In the genomic region with DNA sequence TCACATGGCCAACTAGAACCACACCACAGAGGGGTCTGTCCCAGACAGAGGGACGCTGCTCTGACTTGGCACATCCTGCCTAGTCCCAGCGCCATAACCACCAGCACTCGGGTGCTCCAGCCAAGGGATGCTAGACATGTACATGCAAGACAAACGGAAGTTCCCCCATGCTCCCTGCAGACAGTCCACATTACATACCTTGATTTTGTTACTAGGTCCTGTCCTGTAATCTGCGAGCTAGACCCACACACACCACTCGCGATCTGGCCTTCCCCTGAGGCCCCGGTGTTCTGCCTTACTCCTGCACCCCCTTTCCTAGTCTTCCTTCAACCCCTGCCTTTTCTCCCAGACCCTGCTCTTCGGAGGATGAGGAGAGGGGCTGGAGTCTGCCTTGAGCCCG, we compare ENCODE assay signal across 7 mouse cellular contexts. TPM values are rescaled to one million over a fixed set of nuclear protein-coding genes. Genes with fewer than 3 reads are reported as not detected.
DNase-seq lines count a peak whose midpoint lies in the region; ATAC-seq and TF ChIP-seq lines count a peak whose summit lies in the region.

No protein-coding gene starts in this region.

- DNase-seq in lung, postnatal 0 days (ENCODE audit: low spot score) = no peak
- no peak for DNase-seq in lung, postnatal 25 days (ENCODE audit: low spot score)
- DNase-seq in right cerebral cortex, postnatal 10 days (ENCODE audit: low spot score in 2 of 2) = no peak
- DNase-seq in layer of hippocampus, adult 18-20 months (ENCODE audit: low spot score in 2 of 2) = no peak

- peak overlapping the region; percentile 77 for H3K27ac ChIP-seq in lung, postnatal 0 days (ENCODE audit: low read length)
- peak overlapping the region; percentile 77 for H3K27ac ChIP-seq in embryonic facial prominence, embryonic 12.5 days
- peak overlapping the region; percentile 82; the same call in 1 of the 2 replicates for H3K27ac ChIP-seq in limb, embryonic 12.5 days
- H3K27ac ChIP-seq in olfactory bulb, adult 2 months (ENCODE audit: insufficient read depth, low read depth, low read length) = no peak overlapping the region

- no peak for TF ChIP-seq POLR2A in olfactory bulb, adult 2 months (IDR thresholded peaks at IDR 0.05; ENCODE audit: insufficient read depth, low read depth, low read length)

- peaks cover 26% of the 10 kb centered on the region for H3K36me3 ChIP-seq in lung, postnatal 0 days (ENCODE audit: insufficient read depth, low read length)
- H3K36me3 ChIP-seq in embryonic facial prominence, embryonic 12.5 days = peaks cover 49% of the 10 kb centered on the region
- peaks cover 60% of the 10 kb centered on the region for H3K36me3 ChIP-seq in limb, embryonic 12.5 days

- no peak for TF ChIP-seq EP300 in lung, postnatal 0 days (IDR thresholded peaks at IDR 0.05)

- peaks cover 15% of the 10 kb centered on the region for H3K4me1 ChIP-seq in lung, postnatal 0 days (ENCODE audit: insufficient read depth, low read depth, low read length)
- H3K4me1 ChIP-seq in embryonic facial prominence, embryonic 12.5 days = peaks cover 38% of the 10 kb centered on the region
- peaks cover 34% of the 10 kb centered on the region for H3K4me1 ChIP-seq in limb, embryonic 12.5 days (replicated peaks)
- H3K4me1 ChIP-seq in olfactory bulb, adult 2 months (ENCODE audit: control insufficient read depth, insufficient read depth, low read length) = peaks cover 43% of the 10 kb centered on the region

- TF ChIP-seq CTCF in lung, postnatal 0 days (IDR thresholded peaks at IDR 0.05) = no peak
- TF ChIP-seq CTCF in olfactory bulb, adult 2 months (IDR thresholded peaks at IDR 0.05; ENCODE audit: insufficient read depth, low read depth, low read length) = no peak

- H3K9me3 ChIP-seq in lung, postnatal 0 days (ENCODE audit: low read length) = no peaks in the 10 kb centered on the region
- H3K9me3 ChIP-seq in embryonic facial prominence, embryonic 12.5 days = no peaks in the 10 kb centered on the region
- no peaks in the 10 kb centered on the region for H3K9me3 ChIP-seq in limb, embryonic 12.5 days

- H3K4me3 ChIP-seq in lung, postnatal 0 days (ENCODE audit: low read depth, low read length) = peak overlapping the region; percentile 63
- peak overlapping the region; percentile 56 for H3K4me3 ChIP-seq in embryonic facial prominence, embryonic 12.5 days
- H3K4me3 ChIP-seq in limb, embryonic 12.5 days (replicated peaks) = peak overlapping the region; percentile 65
- peak overlapping the region; percentile 55 for H3K4me3 ChIP-seq in olfactory bulb, adult 2 months (ENCODE audit: insufficient read depth, low read depth, low read length)

- H3K4me2 ChIP-seq in lung, postnatal 0 days (replicated peaks; ENCODE audit: low read depth, low read length) = peak overlapping the region; percentile 86
- H3K4me2 ChIP-seq in embryonic facial prominence, embryonic 12.5 days (replicated peaks) = peak overlapping the region; percentile 60
- H3K4me2 ChIP-seq in limb, embryonic 12.5 days = peak overlapping the region; percentile 84

- peak overlapping the region; percentile 41 for H3K9ac ChIP-seq in lung, postnatal 0 days (replicated peaks; ENCODE audit: low read depth)
- H3K9ac ChIP-seq in embryonic facial prominence, embryonic 12.5 days = peak overlapping the region; percentile 61
- peak overlapping the region; percentile 75 for H3K9ac ChIP-seq in limb, embryonic 12.5 days (replicated peaks)

- WGBS in lung, postnatal 0 days = 14% methylated on average over 10 of the region's 10 CpGs
- WGBS in embryonic facial prominence, embryonic 12.5 days = 32% methylated on average over 10 of the region's 10 CpGs
- 30% methylated on average over 10 of the region's 10 CpGs for WGBS in limb, embryonic 12.5 days
- WGBS in olfactory bulb, adult 2 months = 57% methylated on average over 10 of the region's 10 CpGs

- ATAC-seq in lung, postnatal 0 days = no peak
- no peak for ATAC-seq in embryonic facial prominence, embryonic 12.5 days (ENCODE audit: insufficient number of reproducible peaks, insufficient read depth, low FRiP score, low TSS enrichment)
- ATAC-seq in limb, embryonic 12.5 days (ENCODE audit: insufficient number of reproducible peaks, insufficient read depth, low FRiP score, low TSS enrichment, low read depth) = no peak

- no peaks in the 10 kb centered on the region for H3K27me3 ChIP-seq in lung, postnatal 0 days (replicated peaks; ENCODE audit: insufficient read depth, low read length)
- no peaks in the 10 kb centered on the region for H3K27me3 ChIP-seq in embryonic facial prominence, embryonic 12.5 days
- no peaks in the 10 kb centered on the region for H3K27me3 ChIP-seq in limb, embryonic 12.5 days

RNA-seq across cellular contexts. Expression of a gene that starts 0.6 kb away (rescaled TPM):
- polyA plus RNA-seq in lung, postnatal 0 days (2015; fragmentation: Nextera tagmentation; extraction: Ambion mirVana) = 31.8 and 33.1 TPM in 2 replicates
- 46.4 and 53.6 TPM in 2 replicates for polyA plus RNA-seq in embryonic facial prominence, embryonic 12.5 days (2016; fragmentation: Nextera tagmentation; extraction: Ambion mirVana)
- 41.3 and 47.0 TPM in 2 replicates for polyA plus RNA-seq in limb, embryonic 12.5 days (2016; fragmentation: Nextera tagmentation; extraction: Ambion mirVana)
- not detected in 2 replicates for polyA plus RNA-seq in olfactory bulb, adult 2 months (2012; ENCODE audit: insufficient read depth, insufficient read length, low replicate concordance, missing spikeins)
- total RNA-seq in layer of hippocampus, adult 18-20 months (2021) = 10 to 100 TPM; 17.4 to 20.6 TPM

RNA-seq across cellular contexts. Expression of a gene that starts 6.2 kb away (rescaled TPM):
- polyA plus RNA-seq in lung, postnatal 0 days (2015; fragmentation: Nextera tagmentation; extraction: Ambion mirVana) = 203 and 225 TPM in 2 replicates
- polyA plus RNA-seq in embryonic facial prominence, embryonic 12.5 days (2016; fragmentation: Nextera tagmentation; extraction: Ambion mirVana) = 245 and 268 TPM in 2 replicates
- 242 and 257 TPM in 2 replicates for polyA plus RNA-seq in limb, embryonic 12.5 days (2016; fragmentation: Nextera tagmentation; extraction: Ambion mirVana)
- not detected in 2 replicates for polyA plus RNA-seq in olfactory bulb, adult 2 months (2012; ENCODE audit: insufficient read depth, insufficient read length, low replicate concordance, missing spikeins)
- 100 to 1,000 TPM; 144 to 147 TPM for total RNA-seq in layer of hippocampus, adult 18-20 months (2021)

RNA-seq across cellular contexts. Expression of a gene that starts 23.3 kb away (rescaled TPM):
- polyA plus RNA-seq in lung, postnatal 0 days (2015; fragmentation: Nextera tagmentation; extraction: Ambion mirVana) = 33.2 and 38.3 TPM in 2 replicates
- 0.91 and 1.1 TPM in 2 replicates for polyA plus RNA-seq in embryonic facial prominence, embryonic 12.5 days (2016; fragmentation: Nextera tagmentation; extraction: Ambion mirVana)
- 0.60 and 0.65 TPM in 2 replicates for polyA plus RNA-seq in limb, embryonic 12.5 days (2016; fragmentation: Nextera tagmentation; extraction: Ambion mirVana)
- not detected in 2 replicates for polyA plus RNA-seq in olfactory bulb, adult 2 months (2012; ENCODE audit: insufficient read depth, insufficient read length, low replicate concordance, missing spikeins)
- 1 to 10 TPM; 3.2 to 3.5 TPM for total RNA-seq in layer of hippocampus, adult 18-20 months (2021)

RNA-seq across cellular contexts. Expression of a gene that starts 28.7 kb away (rescaled TPM):
- polyA plus RNA-seq in lung, postnatal 0 days (2015; fragmentation: Nextera tagmentation; extraction: Ambion mirVana) = 40.0 and 45.5 TPM in 2 replicates
- 12.5 and 12.7 TPM in 2 replicates for polyA plus RNA-seq in embryonic facial prominence, embryonic 12.5 days (2016; fragmentation: Nextera tagmentation; extraction: Ambion mirVana)
- 11.7 and 12.1 TPM in 2 replicates for polyA plus RNA-seq in limb, embryonic 12.5 days (2016; fragmentation: Nextera tagmentation; extraction: Ambion mirVana)
- not detected in 2 replicates for polyA plus RNA-seq in olfactory bulb, adult 2 months (2012; ENCODE audit: insufficient read depth, insufficient read length, low replicate concordance, missing spikeins)
- 10 to 100 TPM; 13.6 to 15.9 TPM for total RNA-seq in layer of hippocampus, adult 18-20 months (2021)

RNA-seq across cellular contexts. Expression of a gene that starts 52.1 kb away (rescaled TPM):
- 0.04 and 0.06 TPM in 2 replicates for polyA plus RNA-seq in lung, postnatal 0 days (2015; fragmentation: Nextera tagmentation; extraction: Ambion mirVana)
- not detected in 2 replicates for polyA plus RNA-seq in embryonic facial prominence, embryonic 12.5 days (2016; fragmentation: Nextera tagmentation; extraction: Ambion mirVana)
- polyA plus RNA-seq in limb, embryonic 12.5 days (2016; fragmentation: Nextera tagmentation; extraction: Ambion mirVana) = not detected in 2 replicates
- not detected in 2 replicates for polyA plus RNA-seq in olfactory bulb, adult 2 months (2012; ENCODE audit: insufficient read depth, insufficient read length, low replicate concordance, missing spikeins)
- not detected for total RNA-seq in layer of hippocampus, adult 18-20 months (2021)

Comparison
In these comparisons a context has a peak if more than half of its experiments do, and no peak if none do; other contexts are left out.
1. RNA of a gene that starts 6.2 kb away (polyA plus RNA-seq): 245 to 268 TPM in embryonic facial prominence, embryonic 12.5 days, 242 to 257 TPM in limb, embryonic 12.5 days and 203 to 225 TPM in lung, postnatal 0 days; not detected in olfactory bulb, adult 2 months; every median in the first group is over 100 times any median in the second.
2. RNA of a gene that starts 23.3 kb away (polyA plus RNA-seq): 33.2 to 38.3 TPM in lung, postnatal 0 days; 0.91 to 1.1 TPM in embryonic facial prominence, embryonic 12.5 days, 0.60 to 0.65 TPM in limb, embryonic 12.5 days and not detected in olfactory bulb, adult 2 months; every median in the first group is over 10 times any median in the second.
3. Peak in every context shown above with its lines, with median percentiles within 50 percentile points of each other: H3K4me2 ChIP-seq, H3K4me3 ChIP-seq and H3K9ac ChIP-seq.